Mouse (Mus musculus) lung, embryonic 16.5 days (tissue): Measurements from ENCODE around the gene Zc3hc1. TPM values are rescaled to one million over a fixed set of nuclear protein-coding genes. Genes with fewer than 3 reads are reported as not detected.

Source experiments
- ATAC-seq: fragments of 200-750 bp; cut with Nextera tagmentation; 2 replicates; pipeline ENCODE4 v1.8.0; 2017; ENCODE audit warnings: low read depth, mild to moderate bottlenecking, moderate library complexity
- H3K27ac ChIP-seq: fragments of 300-500 bp; sonication (generic); 2 replicates; pipeline ENCODE4 v1.5.1; 2014; ENCODE audit warnings: mild to moderate bottlenecking, control low read depth, low read length
- H3K27me3 ChIP-seq: fragments of 300-500 bp; sonication (generic); 2 replicates; pipeline ENCODE4 v1.6.1; 2014; ENCODE audit warnings: low read depth, low read length, mixed read lengths; ENCODE audit not compliant: control insufficient read depth, insufficient read depth
- H3K36me3 ChIP-seq: fragments of 300-500 bp; sonication (generic); 2 replicates; pipeline ENCODE4 v1.6.1; 2014; ENCODE audit warnings: low read length; ENCODE audit not compliant: control insufficient read depth, insufficient read depth
- H3K4me1 ChIP-seq: fragments of 300-500 bp; sonication (generic); replicated peaks from 2 replicates; pipeline ENCODE4 v1.6.1; 2014; ENCODE audit warnings: low read length, mixed read lengths; ENCODE audit not compliant: control insufficient read depth, insufficient read depth
- H3K4me2 ChIP-seq: fragments of 300-500 bp; sonication (generic); 2 replicates; pipeline ENCODE4 v1.6.1; 2014; ENCODE audit warnings: low read depth, low read length, control low read depth
- H3K4me3 ChIP-seq: fragments of 300-500 bp; sonication (generic); 2 replicates; pipeline ENCODE4 v1.5.1; 2014; ENCODE audit warnings: mild to moderate bottlenecking, low read length, control low read depth
- H3K9ac ChIP-seq: fragments of 300-500 bp; sonication (generic); 2 replicates; pipeline ENCODE4 v1.6.1; 2014; ENCODE audit warnings: low read length, control low read depth
- H3K9me3 ChIP-seq: fragments of 300-500 bp; sonication (generic); 2 replicates; pipeline ENCODE4 v1.6.1; 2016; ENCODE audit warnings: low read length; ENCODE audit not compliant: control insufficient read depth
- WGBS: fragments of 180-500 bp; shearing (Covaris S2); extraction: QIAGEN DNeasy Blood & Tissue Kit; methylation state at CpG from one replicate; pipeline ENCODE4 v1.1.7; 2014; 5-methylcytosine and 5-hydroxymethylcytosine counted together
- polyA plus RNA-seq: library from polyadenylated mRNA; unstranded; fragments of >200 nt; fragmentation: Nextera tagmentation; extraction: Ambion mirVana; gene quantifications from 2 replicates; pipeline ENCODE4 v1.2.1, GENCODE M21; 2015

The Zc3hc1 gene
- polyA plus RNA-seq, 1 experiment from 2014 or later = 56.3 TPM

DNA sequence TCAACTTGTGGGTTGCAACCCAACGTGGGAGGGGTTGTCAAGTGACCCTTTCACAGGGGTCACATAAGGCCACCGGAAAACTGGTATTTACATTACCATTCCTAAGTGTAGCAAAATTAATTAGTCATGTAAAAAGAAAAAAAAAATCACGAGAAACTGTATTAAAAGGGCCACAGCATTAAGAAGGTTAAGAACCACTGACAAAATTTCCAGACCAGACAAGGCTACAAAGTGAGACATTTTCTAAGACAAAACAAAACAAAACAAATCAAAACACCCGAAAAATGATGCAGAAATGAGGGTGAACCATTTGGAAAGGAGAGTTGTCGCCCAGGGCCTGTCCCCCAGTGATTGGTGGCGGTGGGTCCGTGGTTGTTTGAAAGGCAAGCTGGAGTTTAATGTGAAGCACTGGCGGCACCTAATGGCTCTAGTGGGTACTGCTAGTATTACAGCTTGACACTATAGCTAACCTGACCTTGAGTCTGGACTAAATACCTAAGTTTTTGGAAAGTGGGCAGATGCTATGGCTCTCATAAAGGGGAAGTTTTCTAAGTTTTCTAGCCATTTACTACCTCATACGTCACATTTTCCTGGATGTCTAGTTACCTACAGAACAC, 33.2 kb downstream of the Zc3hc1 start:
- no peaks in the 10 kb centered on the region for H3K27me3 ChIP-seq
- H3K9ac ChIP-seq = no peak overlapping the region
- H3K4me1 ChIP-seq = peaks cover 2% of the 10 kb centered on the region; the same call in 1 of the 2 replicates
- H3K4me2 ChIP-seq = no peak overlapping the region
- no peak overlapping the region for H3K27ac ChIP-seq
- no peak overlapping the region for H3K4me3 ChIP-seq
- no peaks in the 10 kb centered on the region for H3K36me3 ChIP-seq
- ATAC-seq = peak; percentile 73; the same call in 1 of the 2 replicates
- H3K9me3 ChIP-seq = no peaks in the 10 kb centered on the region
- WGBS = 12% methylated on average over 9 of the region's 9 CpGs

DNA sequence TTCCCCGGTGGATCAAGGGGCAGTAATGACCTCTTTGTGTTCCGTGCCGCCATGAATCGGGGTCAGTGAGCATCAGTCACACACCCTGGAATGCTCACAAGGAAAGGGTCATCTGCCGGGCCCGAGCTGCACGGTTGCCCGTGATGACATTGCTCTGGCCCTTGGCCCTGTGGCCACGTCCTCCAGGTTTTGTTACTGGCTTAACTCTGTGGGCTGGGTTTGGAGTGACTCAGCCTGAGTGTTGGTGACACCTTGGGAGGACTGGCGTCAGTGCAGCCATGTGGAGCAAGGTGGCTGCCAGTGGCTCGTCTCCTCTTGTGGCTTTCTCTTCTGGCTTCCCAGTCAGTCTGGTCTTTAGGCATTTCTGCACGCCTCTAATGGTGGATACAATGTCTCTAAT, 34.1 kb downstream of the Zc3hc1 start:
- no peaks in the 10 kb centered on the region for H3K36me3 ChIP-seq
- H3K27me3 ChIP-seq = no peaks in the 10 kb centered on the region
- no peak overlapping the region for H3K9ac ChIP-seq
- ATAC-seq = no peak
- 88% methylated on average over 12 of the region's 12 CpGs for WGBS
- H3K27ac ChIP-seq = no peak overlapping the region
- no peaks in the 10 kb centered on the region for H3K9me3 ChIP-seq
- no peak overlapping the region for H3K4me2 ChIP-seq
- H3K4me3 ChIP-seq = no peak overlapping the region
- H3K4me1 ChIP-seq = peaks cover 2% of the 10 kb centered on the region; the same call in 1 of the 2 replicates

DNA sequence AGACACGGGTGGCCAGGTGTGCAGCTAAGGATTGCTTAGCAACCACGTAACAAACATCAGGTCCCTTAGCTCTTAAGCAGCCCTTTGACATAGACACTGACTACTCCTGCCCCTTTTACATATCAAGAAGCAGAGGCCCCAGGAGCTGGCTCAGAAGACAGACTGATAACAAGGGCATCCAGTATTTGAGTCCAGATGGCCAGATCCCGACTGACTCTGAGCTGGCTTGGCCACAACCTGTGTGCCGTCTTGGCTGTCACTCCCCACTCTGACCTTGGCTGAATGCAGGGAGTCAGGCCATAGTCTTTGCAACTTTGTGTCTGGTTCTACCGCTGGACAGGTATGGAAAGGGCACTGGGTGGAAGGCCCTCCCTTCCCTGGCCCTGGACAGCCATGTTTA, 34.7 kb downstream of the Zc3hc1 start:
- Histone ChIP-seq H3K27ac (no peak overlapping the region), H3K27me3 (no peaks in the 10 kb centered on the region), H3K4me2 (no peak overlapping the region), H3K9ac (no peak overlapping the region), H3K9me3 (no peaks in the 10 kb centered on the region), H3K36me3 (no peaks in the 10 kb centered on the region), H3K4me1 (peaks cover 2% of the 10 kb centered on the region; the same call in 1 of the 2 replicates), H3K4me3 (no peak overlapping the region)
- 78% methylated on average over 5 of the region's 5 CpGs for WGBS
- no peak for ATAC-seq

DNA sequence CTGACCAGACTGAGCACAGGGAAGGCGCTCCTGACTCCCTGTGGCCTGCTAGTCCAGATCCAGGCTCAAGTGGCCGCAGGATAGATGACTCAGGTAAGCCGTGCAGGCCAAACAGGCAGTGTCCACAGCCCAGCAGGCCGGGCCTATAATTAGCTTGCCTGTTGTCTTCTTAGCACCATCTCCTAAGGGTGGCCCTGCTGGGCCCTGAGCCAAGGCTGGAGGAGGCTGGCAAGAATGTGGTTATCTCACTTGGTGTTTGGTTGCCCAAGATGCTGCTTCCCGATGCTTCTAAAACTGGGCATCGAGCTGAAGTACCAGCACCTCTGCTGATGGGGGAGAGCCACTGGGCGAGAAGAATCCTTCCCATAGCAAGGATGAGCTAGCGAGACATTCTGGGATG, 35.1 kb downstream of the Zc3hc1 start:
- no peaks in the 10 kb centered on the region for H3K36me3 ChIP-seq
- no peak overlapping the region for H3K4me2 ChIP-seq
- WGBS = 72% methylated on average over 8 of the region's 8 CpGs
- H3K9me3 ChIP-seq = no peaks in the 10 kb centered on the region
- no peak; the same call in 1 of the 2 replicates for ATAC-seq
- no peak overlapping the region for H3K27ac ChIP-seq
- H3K4me1 ChIP-seq = peaks cover 2% of the 10 kb centered on the region; the same call in 1 of the 2 replicates
- H3K4me3 ChIP-seq = no peak overlapping the region
- no peak overlapping the region for H3K9ac ChIP-seq
- H3K27me3 ChIP-seq = no peaks in the 10 kb centered on the region

DNA sequence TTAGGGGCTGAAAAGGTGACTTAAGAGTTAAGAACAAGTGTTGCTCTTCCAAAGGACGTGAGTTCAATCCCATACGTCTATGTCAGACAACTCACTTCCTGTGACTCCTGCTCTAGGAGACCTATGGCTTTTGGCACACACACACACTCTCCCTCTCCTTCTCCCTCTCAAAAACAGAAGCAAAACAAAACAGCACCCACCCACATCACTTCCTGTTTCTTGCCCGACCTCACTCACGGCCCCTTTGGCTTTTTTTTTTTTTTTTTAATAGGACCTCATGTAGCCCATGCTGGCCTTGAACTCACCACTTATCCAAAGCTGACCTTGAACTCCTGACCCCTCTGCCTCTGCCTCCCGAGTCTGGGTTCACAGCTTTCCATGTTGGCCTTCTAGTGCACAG, 36.1 kb downstream of the Zc3hc1 start:
- Histone ChIP-seq H3K27ac (no peak overlapping the region), H3K4me3 (no peak overlapping the region), H3K27me3 (no peaks in the 10 kb centered on the region), H3K4me1 (peaks cover 2% of the 10 kb centered on the region; the same call in 1 of the 2 replicates), H3K36me3 (no peaks in the 10 kb centered on the region), H3K9me3 (no peaks in the 10 kb centered on the region), H3K9ac (no peak overlapping the region), H3K4me2 (no peak overlapping the region)
- 22% methylated on average over 5 of the region's 5 CpGs for WGBS
- ATAC-seq = no peak

DNA sequence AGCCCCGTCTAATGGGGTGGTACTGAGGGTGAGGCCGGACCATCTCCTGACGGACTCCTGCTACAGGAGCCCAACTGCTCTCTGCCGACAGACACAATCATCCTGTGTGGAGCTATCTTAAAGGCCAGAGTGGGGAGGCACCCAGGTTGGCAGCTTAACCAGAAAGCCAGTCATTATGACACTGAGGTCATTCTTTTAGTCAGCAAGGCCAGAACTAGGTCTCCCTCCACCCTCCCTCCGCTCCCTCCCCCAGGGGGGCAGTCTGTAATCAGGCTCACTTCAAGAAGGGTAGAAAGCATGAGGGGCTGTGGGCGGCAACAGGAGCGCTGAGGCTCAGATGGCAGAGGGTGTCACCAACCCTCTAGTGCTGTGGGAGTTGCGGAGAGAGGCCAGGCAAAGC, 37.2 kb downstream of the Zc3hc1 start:
- peaks cover 2% of the 10 kb centered on the region; the same call in 1 of the 2 replicates for H3K4me1 ChIP-seq
- no peaks in the 10 kb centered on the region for H3K9me3 ChIP-seq
- no peak for ATAC-seq
- WGBS = 74% methylated on average over 8 of the region's 8 CpGs
- no peak overlapping the region for H3K27ac ChIP-seq
- H3K4me2 ChIP-seq = no peak overlapping the region
- no peaks in the 10 kb centered on the region for H3K27me3 ChIP-seq
- no peaks in the 10 kb centered on the region for H3K36me3 ChIP-seq
- H3K9ac ChIP-seq = no peak overlapping the region
- no peak overlapping the region for H3K4me3 ChIP-seq

DNA sequence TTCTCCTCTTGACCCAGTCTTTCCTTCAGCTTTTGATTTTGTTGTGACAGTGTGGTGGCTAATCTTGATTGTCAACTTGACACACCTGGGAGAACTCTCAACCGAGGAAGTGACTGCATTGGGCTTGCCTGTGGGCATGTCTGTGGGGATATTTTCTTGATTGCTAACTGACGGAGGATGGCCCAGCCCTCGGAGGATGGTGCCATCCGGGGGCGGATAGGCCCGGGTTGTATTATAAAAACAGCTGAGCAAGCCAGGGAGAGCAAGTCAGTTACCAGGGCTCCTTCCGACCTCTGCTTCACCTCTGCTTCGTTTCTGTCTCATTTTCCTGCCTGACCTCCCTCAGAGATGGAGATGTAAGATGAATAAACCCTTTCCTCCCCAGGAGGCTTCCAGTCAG, 38.1 kb downstream of the Zc3hc1 start:
- H3K36me3 ChIP-seq = no peaks in the 10 kb centered on the region
- H3K4me3 ChIP-seq = no peak overlapping the region
- no peak overlapping the region for H3K9ac ChIP-seq
- H3K4me1 ChIP-seq = peaks cover 2% of the 10 kb centered on the region; the same call in 1 of the 2 replicates
- no peaks in the 10 kb centered on the region for H3K27me3 ChIP-seq
- H3K4me2 ChIP-seq = no peak overlapping the region
- H3K27ac ChIP-seq = no peak overlapping the region
- 43% methylated on average over 8 of the region's 8 CpGs for WGBS
- H3K9me3 ChIP-seq = no peaks in the 10 kb centered on the region
- no peak for ATAC-seq

DNA sequence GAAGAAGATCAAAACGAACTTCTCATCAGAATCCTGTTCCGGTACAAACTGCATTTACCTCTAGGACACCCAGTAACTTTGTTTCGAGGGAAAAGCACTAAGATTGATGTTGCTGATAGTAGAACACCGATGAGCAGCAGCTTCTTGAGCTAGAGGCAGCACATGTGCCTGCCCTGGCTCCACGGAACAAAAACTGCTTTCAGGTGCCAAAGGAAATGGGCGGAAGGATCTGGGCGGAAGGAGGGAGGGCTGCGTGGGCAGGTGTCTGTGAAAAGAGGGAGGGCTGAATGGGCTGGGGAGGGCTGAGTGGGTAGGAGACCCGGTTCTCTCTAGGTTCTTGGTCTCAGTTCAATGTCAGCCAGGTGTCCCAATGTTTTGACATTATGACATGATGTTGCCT, 39.5 kb downstream of the Zc3hc1 start:
- Histone ChIP-seq H3K27ac (no peak overlapping the region), H3K4me2 (no peak overlapping the region), H3K9me3 (no peaks in the 10 kb centered on the region), H3K9ac (no peak overlapping the region), H3K36me3 (no peaks in the 10 kb centered on the region), H3K27me3 (no peaks in the 10 kb centered on the region), H3K4me3 (no peak overlapping the region), H3K4me1 (peaks cover 2% of the 10 kb centered on the region; the same call in 1 of the 2 replicates)
- WGBS = 59% methylated on average over 9 of the region's 9 CpGs
- no peak for ATAC-seq

DNA sequence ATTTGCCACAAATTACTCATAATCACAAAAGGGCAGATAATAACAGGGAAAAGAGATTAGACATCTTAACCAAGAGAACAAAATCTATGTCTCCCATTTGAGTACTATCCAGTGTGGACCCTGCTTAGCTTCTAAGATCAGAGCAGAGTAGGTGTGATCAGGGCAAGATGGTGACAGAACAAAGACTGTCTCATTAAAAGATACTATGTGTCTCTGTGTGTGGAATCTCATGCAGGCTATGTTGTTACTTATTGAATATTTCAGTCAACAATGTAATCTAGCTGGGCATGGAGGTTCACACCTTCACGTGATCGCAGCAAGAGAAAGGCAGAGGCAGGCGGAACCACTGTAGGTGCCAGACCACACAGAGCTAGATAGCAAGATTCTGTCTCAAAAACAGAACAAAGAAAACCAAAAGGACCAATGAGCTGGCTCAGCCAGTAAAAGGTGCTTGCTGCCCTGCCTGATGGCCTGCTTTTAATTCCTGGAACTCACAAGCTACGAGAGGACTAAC, 43.5 kb downstream of the Zc3hc1 start:
- H3K4me2 ChIP-seq = no peak overlapping the region
- ATAC-seq = no peak
- no peaks in the 10 kb centered on the region for H3K9me3 ChIP-seq
- H3K36me3 ChIP-seq = no peaks in the 10 kb centered on the region
- no peak overlapping the region for H3K4me3 ChIP-seq
- no peaks in the 10 kb centered on the region for H3K27me3 ChIP-seq
- no peak overlapping the region for H3K9ac ChIP-seq
- no peaks in the 10 kb centered on the region for H3K4me1 ChIP-seq
- H3K27ac ChIP-seq = no peak overlapping the region
- WGBS = 82% methylated on average over 4 of the region's 4 CpGs
